Comparison of ENCODE assay signal across 10 mouse cellular contexts in genomic region chr11:97021121-97021765, GRCm38 (mm10). TPM values are rescaled to one million over a fixed set of nuclear protein-coding genes. Genes with fewer than 3 reads are reported as not detected.
DNase-seq lines count a peak whose midpoint lies in the region; ATAC-seq and TF ChIP-seq lines count a peak whose summit lies in the region.
"Had no signal": no experiment of that assay in that cellular context is flagged by ENCODE, and none has a peak within 500 bp of the region (broad histone marks: within the 10 kb centered on the region; RNA-seq: fewer than 3 reads in every experiment).

No protein-coding gene starts in this region.

- no peaks in the 10 kb centered on the region for H3K9me3 ChIP-seq in heart, embryonic 12.5 days (replicated peaks)
- no peaks in the 10 kb centered on the region for H3K9me3 ChIP-seq in E14TG2a.4 (ENCODE audit: low read length)
- H3K9me3 ChIP-seq in forebrain, embryonic 16.5 days (ENCODE audit: control insufficient read depth, low read length): no peaks in the 10 kb centered on the region
- no peaks in the 10 kb centered on the region for H3K9me3 ChIP-seq in midbrain, embryonic 10.5 days (replicated peaks)

- no peak for DNase-seq in heart, adult 8-10 months (ENCODE audit: low spot score)
- DNase-seq in midbrain, embryonic 10.5 days (ENCODE audit: low spot score): peak; percentile 35
- DNase-seq in left cerebral cortex, postnatal 36 days (ENCODE audit: low spot score in 2 of 2): no peak
- no peak for DNase-seq in spleen, adult 12 weeks (ENCODE audit: low spot score)
- DNase-seq in adrenal gland, adult 18-20 months (ENCODE audit: low spot score in 2 of 2): no peak

- no peak for TF ChIP-seq CTCF in E14TG2a.4 (conservative IDR thresholded peaks at IDR 0.05; ENCODE audit: low read length)

- peaks cover 38% of the 10 kb centered on the region for H3K4me1 ChIP-seq in heart, embryonic 12.5 days (replicated peaks)
- peaks cover 68% of the 10 kb centered on the region for H3K4me1 ChIP-seq in E14TG2a.4 (replicated peaks; ENCODE audit: low read depth, low read length)
- H3K4me1 ChIP-seq in forebrain, embryonic 16.5 days (replicated peaks; ENCODE audit: control insufficient read depth, insufficient read depth, low read length): peaks cover 23% of the 10 kb centered on the region
- H3K4me1 ChIP-seq in midbrain, embryonic 10.5 days: peaks cover 71% of the 10 kb centered on the region

- no peak for ATAC-seq in heart, embryonic 12.5 days (ENCODE audit: insufficient number of reproducible peaks, low FRiP score)
- no peak for ATAC-seq in forebrain, embryonic 16.5 days

- H3K27me3 ChIP-seq in heart, embryonic 12.5 days (replicated peaks): peaks cover 89% of the 10 kb centered on the region
- H3K27me3 ChIP-seq in E14TG2a.4 (ENCODE audit: insufficient read depth, low read length): peaks cover 74% of the 10 kb centered on the region
- H3K27me3 ChIP-seq in forebrain, embryonic 16.5 days (replicated peaks; ENCODE audit: control insufficient read depth, insufficient read depth, low read length): peaks cover 72% of the 10 kb centered on the region
- H3K27me3 ChIP-seq in midbrain, embryonic 10.5 days (ENCODE audit: low read depth, poor library complexity, severe bottlenecking): peaks cover 96% of the 10 kb centered on the region

- H3K9ac ChIP-seq in heart, embryonic 12.5 days: peak overlapping the region; percentile 67
- no peak overlapping the region for H3K9ac ChIP-seq in forebrain, embryonic 16.5 days (replicated peaks; ENCODE audit: low read depth, low read length)

- H3K4me3 ChIP-seq in heart, embryonic 12.5 days: peak overlapping the region; percentile 53
- peak overlapping the region; percentile 88 for H3K4me3 ChIP-seq in E14TG2a.4 (replicated peaks; ENCODE audit: low read length)
- peak overlapping the region; percentile 55 for H3K4me3 ChIP-seq in forebrain, embryonic 16.5 days (replicated peaks; ENCODE audit: low read length)
- H3K4me3 ChIP-seq in midbrain, embryonic 10.5 days: peak overlapping the region; percentile 58

- no peak overlapping the region for H3K27ac ChIP-seq in heart, embryonic 12.5 days (ENCODE audit: poor library complexity, severe bottlenecking)
- H3K27ac ChIP-seq in forebrain, embryonic 16.5 days (ENCODE audit: low read length): no peak overlapping the region
- H3K27ac ChIP-seq in midbrain, embryonic 10.5 days (replicated peaks): no peak overlapping the region

- peak overlapping the region; percentile 87 for H3K4me2 ChIP-seq in heart, embryonic 12.5 days
- peak overlapping the region; percentile 74; the same call in 1 of the 2 replicates for H3K4me2 ChIP-seq in forebrain, embryonic 16.5 days (ENCODE audit: low read length)

- intact Hi-C loops in left cerebral cortex, postnatal 36 days (cut with DNase I): loop anchor here (5.0 kb wide), 1 partner anchor 154 kb away; no protein-coding TSS in a partner anchor

- no peaks in the 10 kb centered on the region for H3K36me3 ChIP-seq in heart, embryonic 12.5 days
- H3K36me3 ChIP-seq in E14TG2a.4 (ENCODE audit: insufficient read depth, low read length): peaks cover 17% of the 10 kb centered on the region
- H3K36me3 ChIP-seq in forebrain, embryonic 16.5 days (ENCODE audit: control insufficient read depth, insufficient read depth): no peaks in the 10 kb centered on the region
- no peaks in the 10 kb centered on the region for H3K36me3 ChIP-seq in midbrain, embryonic 10.5 days
- H3K36me3 ChIP-seq: G1E had no signal

- WGBS in heart, embryonic 12.5 days: 0% methylated on average over 26 of the region's 27 CpGs
- 2% methylated on average over 26 of the region's 27 CpGs for WGBS in forebrain, embryonic 16.5 days
- WGBS in midbrain, embryonic 10.5 days: 2% methylated on average over 27 of the region's 27 CpGs

RNA-seq across cellular contexts. Expression of gene Sp6, which starts 8.0 kb away (rescaled TPM):
- 0.22 and 0.45 TPM in 2 replicates for polyA plus RNA-seq in heart, embryonic 12.5 days (2016; fragmentation: Nextera tagmentation; extraction: Ambion mirVana)
- total RNA-seq in heart, adult 8-10 months (2022): under 1 TPM in 3 of 4 experiments, not detected in 1; 0.08 to 0.28 (median 0.23) TPM
- 0.29 and 0.68 TPM in 2 replicates for polyA plus RNA-seq in forebrain, embryonic 16.5 days (2015; fragmentation: Nextera tagmentation; extraction: Ambion mirVana)
- 0.71 and 2.0 TPM in 2 replicates for polyA plus RNA-seq in midbrain, embryonic 10.5 days (2016; fragmentation: Nextera tagmentation; extraction: Ambion mirVana)
- 1 to 10 TPM; 2.2 to 2.5 TPM for total RNA-seq in left cerebral cortex, postnatal 36 days (2021)
- total RNA-seq in adrenal gland, adult 18-20 months (2021): under 1 TPM; 0.06 to 0.13 TPM
- polyA plus RNA-seq: G1E had no signal

RNA-seq across cellular contexts. Expression of gene Scrn2, which starts 8.5 kb away (rescaled TPM):
- polyA plus RNA-seq in heart, embryonic 12.5 days (2016; fragmentation: Nextera tagmentation; extraction: Ambion mirVana): 17.0 and 18.3 TPM in 2 replicates
- total RNA-seq in heart, adult 8-10 months (2022): 10 to 100 TPM; 13.6 to 18.0 (median 15.4) TPM
- polyA plus RNA-seq in forebrain, embryonic 16.5 days (2015; fragmentation: Nextera tagmentation; extraction: Ambion mirVana): 14.4 and 16.2 TPM in 2 replicates
- polyA plus RNA-seq in midbrain, embryonic 10.5 days (2016; fragmentation: Nextera tagmentation; extraction: Ambion mirVana): 39.5 and 42.2 TPM in 2 replicates
- 1 to 10 TPM; 3.7 to 3.9 TPM for total RNA-seq in left cerebral cortex, postnatal 36 days (2021)
- total RNA-seq in adrenal gland, adult 18-20 months (2021): 10 to 100 TPM; 14.6 to 16.8 TPM

RNA-seq across cellular contexts. Expression of gene Lrrc46, which starts 20.0 kb away (rescaled TPM):
- 0.28 and 0.66 TPM in 2 replicates for polyA plus RNA-seq in heart, embryonic 12.5 days (2016; fragmentation: Nextera tagmentation; extraction: Ambion mirVana)
- total RNA-seq in heart, adult 8-10 months (2022): under 1 TPM in 2 of 4 experiments, not detected in 2; 0.26 to 0.33 TPM
- 3.0 and 3.1 TPM in 2 replicates for polyA plus RNA-seq in forebrain, embryonic 16.5 days (2015; fragmentation: Nextera tagmentation; extraction: Ambion mirVana)
- 3.0 and 3.1 TPM in 2 replicates for polyA plus RNA-seq in midbrain, embryonic 10.5 days (2016; fragmentation: Nextera tagmentation; extraction: Ambion mirVana)
- total RNA-seq in left cerebral cortex, postnatal 36 days (2021): under 1 TPM; 0.32 to 0.59 TPM
- under 1 TPM; 0.60 to 0.74 TPM for total RNA-seq in adrenal gland, adult 18-20 months (2021)
- total RNA-seq: gastrocnemius, postnatal 14 days had no signal

RNA-seq across cellular contexts. Expression of gene Mrpl10, which starts 20.1 kb away (rescaled TPM):
- polyA plus RNA-seq in heart, embryonic 12.5 days (2016; fragmentation: Nextera tagmentation; extraction: Ambion mirVana): 71.3 and 74.7 TPM in 2 replicates
- 100 to 1,000 TPM in 2 of 4 experiments, 10 to 100 TPM in 2; 80.1 to 101 (median 97.6) TPM for total RNA-seq in heart, adult 8-10 months (2022)
- polyA plus RNA-seq in forebrain, embryonic 16.5 days (2015; fragmentation: Nextera tagmentation; extraction: Ambion mirVana): 54.3 and 56.2 TPM in 2 replicates
- polyA plus RNA-seq in midbrain, embryonic 10.5 days (2016; fragmentation: Nextera tagmentation; extraction: Ambion mirVana): 81.1 and 82.9 TPM in 2 replicates
- total RNA-seq in left cerebral cortex, postnatal 36 days (2021): 10 to 100 TPM; 63.5 to 80.0 TPM
- 100 to 1,000 TPM; 128 to 134 TPM for total RNA-seq in adrenal gland, adult 18-20 months (2021)

RNA-seq across cellular contexts. Expression of gene Osbpl7, which starts 29.2 kb away (rescaled TPM):
- 4.8 and 5.5 TPM in 2 replicates for polyA plus RNA-seq in heart, embryonic 12.5 days (2016; fragmentation: Nextera tagmentation; extraction: Ambion mirVana)
- 1 to 10 TPM; 3.4 to 5.3 (median 3.9) TPM for total RNA-seq in heart, adult 8-10 months (2022)
- polyA plus RNA-seq in forebrain, embryonic 16.5 days (2015; fragmentation: Nextera tagmentation; extraction: Ambion mirVana): 11.0 and 13.1 TPM in 2 replicates
- polyA plus RNA-seq in midbrain, embryonic 10.5 days (2016; fragmentation: Nextera tagmentation; extraction: Ambion mirVana): 8.4 and 9.8 TPM in 2 replicates
- total RNA-seq in left cerebral cortex, postnatal 36 days (2021): 10 to 100 TPM; 11.9 to 13.3 TPM
- 1 to 10 TPM; 5.2 to 6.6 TPM for total RNA-seq in adrenal gland, adult 18-20 months (2021)
